Mouse (Mus musculus) midbrain, embryonic 14.5 days (tissue): ENCODE data around the gene Fgd2. TPM values are rescaled to one million over a fixed set of nuclear protein-coding genes. Genes with fewer than 3 reads are reported as not detected.

Experiments used
- ATAC-seq: fragments of 200-750 bp; cut with Nextera tagmentation; 2 replicates; pipeline ENCODE4 v1.8.0; 2017; ENCODE audit warnings: moderate number of reproducible peaks, moderate library complexity; ENCODE audit not compliant: low FRiP score, low TSS enrichment
- DNase-seq: peaks from one replicate; pipeline ENCODE4 v3.0.0-alpha.2; 2015
- H3K27ac ChIP-seq: fragments of 300-500 bp; sonication (generic); replicated peaks from 2 replicates; pipeline ENCODE4 v1.5.1; 2014; ENCODE audit warnings: mild to moderate bottlenecking, low read depth, low read length, moderate library complexity
- H3K27me3 ChIP-seq: fragments of 300-500 bp; sonication (generic); 2 replicates; pipeline ENCODE4 v1.6.1; 2014; ENCODE audit warnings: low read length, control low read depth, mixed read lengths; ENCODE audit not compliant: control insufficient read depth, insufficient read depth
- H3K36me3 ChIP-seq: fragments of 300-500 bp; sonication (generic); 2 replicates; pipeline ENCODE4 v1.6.1; 2014; ENCODE audit warnings: low read length, control low read depth; ENCODE audit not compliant: control insufficient read depth, insufficient read depth
- H3K4me1 ChIP-seq: fragments of 300-500 bp; sonication (generic); 2 replicates; pipeline ENCODE4 v1.6.1; 2014; ENCODE audit warnings: mild to moderate bottlenecking, antibody characterized with exemption, low read length, control low read depth; ENCODE audit not compliant: control insufficient read depth, insufficient read depth
- H3K4me2 ChIP-seq: fragments of 300-500 bp; sonication (generic); 2 replicates; pipeline ENCODE4 v1.6.1; 2014; ENCODE audit warnings: mild to moderate bottlenecking, low read length, moderate library complexity
- H3K4me3 ChIP-seq: fragments of 300-500 bp; sonication (generic); replicated peaks from 2 replicates; pipeline ENCODE4 v1.5.1; 2014; ENCODE audit warnings: low read depth, low read length
- H3K9ac ChIP-seq: fragments of 300-500 bp; sonication (generic); replicated peaks from 2 replicates; pipeline ENCODE4 v1.6.1; 2014; ENCODE audit warnings: mild to moderate bottlenecking, low read length, moderate library complexity
- H3K9me3 ChIP-seq: fragments of 300-500 bp; sonication (generic); 2 replicates; pipeline ENCODE4 v1.6.1; 2016; ENCODE audit warnings: low read length, control low read depth, mixed read lengths; ENCODE audit not compliant: control insufficient read depth
- WGBS: fragments of 180-500 bp; shearing (Covaris S2); extraction: QIAGEN DNeasy Blood & Tissue Kit; methylation state at CpG from one replicate; pipeline ENCODE4 v1.1.7; 2014; 5-methylcytosine and 5-hydroxymethylcytosine counted together
- polyA plus RNA-seq: library from polyadenylated mRNA; unstranded; fragments of >200 nt; fragmentation: Nextera tagmentation; extraction: Ambion mirVana; gene quantifications from 2 replicates; pipeline ENCODE4 v1.2.1, GENCODE M21; 2014

The Fgd2 gene
- polyA plus RNA-seq, 1 experiment from 2014 or later: 4.4 TPM

DNA sequence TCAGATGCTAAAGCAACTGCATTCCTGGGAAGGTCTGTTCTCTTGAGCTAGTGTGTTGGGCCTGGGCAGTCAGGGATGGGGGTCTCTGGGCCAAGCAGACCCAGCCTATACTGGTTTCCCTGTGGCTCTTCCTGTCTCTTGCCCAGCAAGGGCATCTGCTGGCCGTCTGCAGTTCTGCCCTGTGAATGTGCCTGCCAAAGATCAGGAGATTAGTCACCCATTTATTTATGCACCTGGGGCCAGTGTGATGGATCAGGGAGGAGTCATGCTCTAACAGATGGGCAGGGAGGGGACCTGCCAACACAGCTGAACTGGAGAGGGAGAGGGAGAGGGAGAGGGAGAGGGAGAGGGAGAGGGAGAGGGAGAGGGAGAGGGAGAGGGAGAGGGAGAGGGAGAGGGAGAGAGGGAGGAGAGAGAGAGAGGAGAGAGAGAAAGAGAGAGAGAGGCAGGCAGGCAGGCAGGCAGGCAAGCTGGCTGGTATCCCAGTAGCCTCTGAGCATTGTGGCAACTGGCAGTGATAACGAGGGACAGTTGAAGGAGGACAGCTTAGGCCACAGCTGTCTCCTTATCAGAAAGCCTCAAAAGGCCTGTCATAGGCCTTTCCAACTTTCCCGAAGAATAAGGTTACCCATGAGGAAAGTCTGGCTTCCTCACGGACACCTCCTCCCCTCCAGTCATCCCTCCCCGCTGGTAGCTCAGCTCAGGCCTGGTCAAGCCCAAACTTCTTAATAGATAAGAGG, 29.9 kb upstream of the Fgd2 start:
- ATAC-seq: peak; percentile 31; the same call in 1 of the 2 replicates
- H3K27me3 ChIP-seq: no peaks in the 10 kb centered on the region
- WGBS: 12% methylated on average over 5 of the region's 5 CpGs
- H3K4me1 ChIP-seq: peaks cover 21% of the 10 kb centered on the region
- no peak overlapping the region; the same call in 1 of the 2 replicates for H3K9ac ChIP-seq
- peak; percentile 42 for DNase-seq
- no peak overlapping the region for H3K4me3 ChIP-seq
- H3K27ac ChIP-seq: peak overlapping the region; percentile 70
- no peaks in the 10 kb centered on the region for H3K9me3 ChIP-seq
- H3K36me3 ChIP-seq: peaks cover 52% of the 10 kb centered on the region
- H3K4me2 ChIP-seq: no peak overlapping the region

DNA sequence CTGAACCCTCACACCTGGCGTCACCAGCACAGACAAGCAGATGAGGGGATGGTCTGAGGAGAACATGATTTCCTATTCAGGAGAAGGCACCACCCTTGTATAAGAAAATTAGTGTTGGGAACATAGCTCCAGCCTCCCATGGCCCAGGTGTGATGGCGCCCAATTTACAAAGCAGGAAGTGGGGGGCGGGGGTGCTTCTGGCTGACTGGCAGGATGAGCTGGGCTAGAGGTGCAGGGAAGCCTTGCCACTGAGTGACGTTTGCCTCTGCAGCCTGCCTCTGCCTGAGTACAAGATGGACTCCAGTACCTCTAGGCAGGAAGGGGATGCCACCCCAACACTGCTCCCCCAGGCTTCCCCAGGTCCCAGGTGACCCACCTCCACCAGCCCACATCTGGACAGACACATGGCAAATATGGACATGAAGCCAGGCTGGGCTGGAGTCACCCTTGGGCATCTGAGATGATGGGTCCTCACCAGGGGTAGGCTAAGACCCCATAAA, 28.5 kb upstream of the Fgd2 start:
- DNase-seq (no peak), ATAC-seq (no peak)
- Histone ChIP-seq H3K4me1 (peaks cover 7% of the 10 kb centered on the region), H3K36me3 (peaks cover 66% of the 10 kb centered on the region), H3K27ac (peak overlapping the region; percentile 70; the same call in 1 of the 2 replicates), H3K4me3 (no peak overlapping the region), H3K4me2 (no peak overlapping the region), H3K27me3 (no peaks in the 10 kb centered on the region), H3K9ac (no peak overlapping the region), H3K9me3 (no peaks in the 10 kb centered on the region)
- WGBS: 92% methylated on average over 4 of the region's 4 CpGs

GRCm38 (mm10) chr17:29336266-29336990, 24.3 kb upstream of the Fgd2 start:
- Histone ChIP-seq H3K4me2 (no peak overlapping the region), H3K9ac (no peak overlapping the region), H3K27me3 (no peaks in the 10 kb centered on the region), H3K4me3 (no peak overlapping the region), H3K9me3 (no peaks in the 10 kb centered on the region), H3K27ac (no peak overlapping the region), H3K4me1 (peaks cover 2% of the 10 kb centered on the region; the same call in 1 of the 2 replicates), H3K36me3 (peaks cover 86% of the 10 kb centered on the region)
- DNase-seq (no peak), ATAC-seq (no peak)
- 95% methylated on average over 19 of the region's 19 CpGs for WGBS

- Histone ChIP-seq H3K9ac (no peak overlapping the region), H3K4me1 (peaks cover 12% of the 10 kb centered on the region), H3K4me2 (no peak overlapping the region), H3K27ac (peak overlapping the region; percentile 64), H3K36me3 (peaks cover 83% of the 10 kb centered on the region), H3K4me3 (no peak overlapping the region), H3K9me3 (no peaks in the 10 kb centered on the region), H3K27me3 (no peaks in the 10 kb centered on the region)
- DNase-seq (peak; percentile 58), ATAC-seq (peak; percentile 24; the same call in 1 of the 2 replicates)
- WGBS: 81% methylated on average over 9 of the region's 9 CpGs
Measured at GRCm38 (mm10) chr17:29337979-29338823, 22.5 kb upstream of the Fgd2 start.

GRCm38 (mm10) chr17:29339170-29339768, 21.4 kb upstream of the Fgd2 start:
- H3K4me3 ChIP-seq: no peak overlapping the region
- H3K9me3 ChIP-seq: no peaks in the 10 kb centered on the region
- H3K27ac ChIP-seq: peak overlapping the region; percentile 64; the same call in 1 of the 2 replicates
- WGBS: 83% methylated on average over 11 of the region's 11 CpGs
- H3K4me2 ChIP-seq: no peak overlapping the region
- no peak overlapping the region for H3K9ac ChIP-seq
- peaks cover 80% of the 10 kb centered on the region for H3K36me3 ChIP-seq
- peaks cover 12% of the 10 kb centered on the region for H3K4me1 ChIP-seq
- ATAC-seq (no peak), DNase-seq (no peak)
- H3K27me3 ChIP-seq: no peaks in the 10 kb centered on the region

DNA sequence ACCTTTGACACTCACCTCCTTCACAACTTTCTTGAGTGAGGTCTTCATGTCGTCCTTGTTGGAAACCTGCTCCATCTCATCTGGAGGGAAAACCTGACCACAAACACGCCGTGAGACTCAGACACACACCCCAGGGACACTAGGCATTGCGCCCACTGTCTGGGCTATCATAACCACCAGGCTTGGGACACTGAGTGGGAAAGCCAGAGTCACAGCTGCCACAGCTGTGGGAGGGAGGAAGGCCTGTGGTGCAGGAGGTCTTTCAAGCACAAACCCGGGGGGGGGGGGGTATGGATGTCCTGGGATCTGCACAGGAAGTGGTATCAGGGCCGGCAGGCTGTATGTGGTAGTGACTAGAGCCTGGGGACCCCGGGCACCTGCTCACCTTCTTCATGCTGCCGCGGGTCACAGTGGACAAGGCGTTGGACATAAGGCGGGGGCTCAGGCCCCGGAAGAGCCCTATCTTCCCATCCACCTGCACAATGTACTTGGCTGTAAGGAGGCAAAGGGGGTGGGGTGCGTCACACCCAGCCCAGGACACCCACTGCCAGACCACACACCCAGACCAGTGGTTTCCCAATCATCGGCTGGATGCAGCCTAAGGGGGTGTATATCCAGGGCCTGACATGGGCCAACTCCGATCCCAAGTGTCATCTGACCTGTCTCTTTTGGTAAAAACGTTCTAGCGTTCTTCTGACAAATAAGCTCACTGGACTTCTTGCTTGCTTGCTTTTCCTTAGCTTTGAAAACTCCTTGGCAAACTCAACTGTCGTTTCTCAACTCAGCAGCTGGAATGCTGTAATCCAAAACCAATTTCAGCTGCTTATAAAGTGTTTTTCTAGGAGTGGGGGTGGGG, 20.1 kb upstream of the Fgd2 start:
- H3K36me3 ChIP-seq: peaks cover 76% of the 10 kb centered on the region
- H3K27ac ChIP-seq: no peak overlapping the region
- no peaks in the 10 kb centered on the region for H3K27me3 ChIP-seq
- H3K4me3 ChIP-seq: no peak overlapping the region
- H3K9ac ChIP-seq: no peak overlapping the region
- peaks cover 19% of the 10 kb centered on the region for H3K4me1 ChIP-seq
- H3K4me2 ChIP-seq: no peak overlapping the region
- DNase-seq: no peak
- H3K9me3 ChIP-seq: no peaks in the 10 kb centered on the region
- 85% methylated on average over 18 of the region's 18 CpGs for WGBS
- ATAC-seq: no peak

GRCm38 (mm10) chr17:29341591-29342003, 19.1 kb upstream of the Fgd2 start:
- Histone ChIP-seq H3K9me3 (no peaks in the 10 kb centered on the region), H3K36me3 (peaks cover 67% of the 10 kb centered on the region), H3K4me1 (peaks cover 26% of the 10 kb centered on the region), H3K27ac (peak overlapping the region; percentile 78), H3K9ac (no peak overlapping the region; the same call in 1 of the 2 replicates), H3K27me3 (no peaks in the 10 kb centered on the region), H3K4me2 (peak overlapping the region; percentile 8; the same call in 1 of the 2 replicates), H3K4me3 (no peak overlapping the region)
- ATAC-seq (no peak), DNase-seq (peak; percentile 70)
- 12% methylated on average over 9 of the region's 9 CpGs for WGBS
